Mouse (Mus musculus): Measurements from ENCODE around the gene Nefh. TPM values are rescaled to one million over a fixed set of nuclear protein-coding genes. Genes with fewer than 3 reads are reported as not detected.

Nefh gene
- polyA plus RNA-seq, 1 experiment from 2014 or later, result 1.9 TPM

GRCm38 (mm10) chr11:4946947-4947812 is 684 bp downstream of the Nefh start:
- H3K4me3 ChIP-seq (ENCODE audit: low read depth, low read length), result peak overlapping the region; percentile 50
- peaks cover 12% of the 10 kb centered on the region for H3K4me1 ChIP-seq (ENCODE audit: control insufficient read depth, insufficient read depth, low read length)
- peak; percentile 74 for ATAC-seq (ENCODE audit: insufficient read depth, low FRiP score, low TSS enrichment)
- DNase-seq (ENCODE audit: low spot score), result peak; percentile 78
- peak overlapping the region; percentile 79 for H3K4me2 ChIP-seq (ENCODE audit: low read depth)
- H3K27ac ChIP-seq (ENCODE audit: low read depth, low read length), result peak overlapping the region; percentile 53; the same call in 1 of the 2 replicates
- under 1% methylated on average over 116 of the region's 120 CpGs for WGBS
- H3K27me3 ChIP-seq (ENCODE audit: control insufficient read depth, insufficient read depth, low read length), result peaks cover 65% of the 10 kb centered on the region
- no peaks in the 10 kb centered on the region for H3K9me3 ChIP-seq (ENCODE audit: control insufficient read depth, low read length)
- peak overlapping the region; percentile 49 for H3K9ac ChIP-seq (ENCODE audit: low read length)
- H3K36me3 ChIP-seq (ENCODE audit: control insufficient read depth, insufficient read depth, low read length), result no peaks in the 10 kb centered on the region

- WGBS, result 40% methylated on average over 13 of the region's 13 CpGs
- Histone ChIP-seq H3K9ac (ENCODE audit: low read length) (no peak overlapping the region), H3K4me3 (ENCODE audit: low read depth, low read length) (peak overlapping the region; percentile 50), H3K4me2 (ENCODE audit: low read depth) (peak overlapping the region; percentile 79), H3K27me3 (ENCODE audit: control insufficient read depth, insufficient read depth, low read length) (peaks cover 62% of the 10 kb centered on the region), H3K4me1 (ENCODE audit: control insufficient read depth, insufficient read depth, low read length) (peaks cover 12% of the 10 kb centered on the region), H3K9me3 (ENCODE audit: control insufficient read depth, low read length) (no peaks in the 10 kb centered on the region), H3K36me3 (ENCODE audit: control insufficient read depth, insufficient read depth, low read length) (no peaks in the 10 kb centered on the region), H3K27ac (ENCODE audit: low read depth, low read length) (no peak overlapping the region)
- DNase-seq (ENCODE audit: low spot score) (no peak), ATAC-seq (ENCODE audit: insufficient read depth, low FRiP score, low TSS enrichment) (no peak)
These were observed 1.3 kb downstream of the Nefh start for GRCm38 (mm10) chr11:4946530-4946929.

GRCm38 (mm10) chr11:4936243-4936642 is 11.6 kb downstream of the Nefh start:
- Histone ChIP-seq H3K9ac (ENCODE audit: low read length) (no peak overlapping the region), H3K27ac (ENCODE audit: low read depth, low read length) (no peak overlapping the region), H3K27me3 (ENCODE audit: control insufficient read depth, insufficient read depth, low read length) (no peaks in the 10 kb centered on the region), H3K4me3 (ENCODE audit: low read depth, low read length) (no peak overlapping the region), H3K36me3 (ENCODE audit: control insufficient read depth, insufficient read depth, low read length) (no peaks in the 10 kb centered on the region), H3K4me1 (ENCODE audit: control insufficient read depth, insufficient read depth, low read length) (no peaks in the 10 kb centered on the region), H3K4me2 (ENCODE audit: low read depth) (no peak overlapping the region), H3K9me3 (ENCODE audit: control insufficient read depth, low read length) (no peaks in the 10 kb centered on the region)
- DNase-seq (ENCODE audit: low spot score), result no peak
- 87% methylated on average over 5 of the region's 5 CpGs for WGBS
- no peak for ATAC-seq (ENCODE audit: insufficient read depth, low FRiP score, low TSS enrichment)

- WGBS, result 88% methylated on average over 1 of the region's 1 CpGs
- H3K36me3 ChIP-seq (ENCODE audit: control insufficient read depth, insufficient read depth, low read length), result peaks cover 14% of the 10 kb centered on the region
These were observed 16.8 kb downstream of the Nefh start for GRCm38 (mm10) chr11:4931009-4931601.

GRCm38 (mm10) chr11:4927224-4927623 is 20.6 kb downstream of the Nefh start:
- H3K27me3 ChIP-seq (ENCODE audit: control insufficient read depth, insufficient read depth, low read length), result no peaks in the 10 kb centered on the region
- H3K4me1 ChIP-seq (ENCODE audit: control insufficient read depth, insufficient read depth, low read length), result no peaks in the 10 kb centered on the region
- H3K9me3 ChIP-seq (ENCODE audit: control insufficient read depth, low read length), result no peaks in the 10 kb centered on the region
- no peak overlapping the region for H3K4me2 ChIP-seq (ENCODE audit: low read depth)
- H3K4me3 ChIP-seq (ENCODE audit: low read depth, low read length), result no peak overlapping the region
- ATAC-seq (ENCODE audit: insufficient read depth, low FRiP score, low TSS enrichment) (no peak), DNase-seq (ENCODE audit: low spot score) (no peak)
- peaks cover 28% of the 10 kb centered on the region for H3K36me3 ChIP-seq (ENCODE audit: control insufficient read depth, insufficient read depth, low read length)
- H3K27ac ChIP-seq (ENCODE audit: low read depth, low read length), result no peak overlapping the region
- H3K9ac ChIP-seq (ENCODE audit: low read length), result no peak overlapping the region
- WGBS, result 82% methylated on average over 3 of the region's 3 CpGs

More at GRCm38 (mm10) chr11:4931009-4931601, 16.8 kb downstream of the Nefh start:
- Histone ChIP-seq H3K27ac (ENCODE audit: low read depth, low read length) (no peak overlapping the region), H3K9ac (ENCODE audit: low read length) (no peak overlapping the region), H3K9me3 (ENCODE audit: control insufficient read depth, low read length) (no peaks in the 10 kb centered on the region), H3K4me3 (ENCODE audit: low read depth, low read length) (no peak overlapping the region), H3K27me3 (ENCODE audit: control insufficient read depth, insufficient read depth, low read length) (no peaks in the 10 kb centered on the region), H3K4me2 (ENCODE audit: low read depth) (no peak overlapping the region), H3K4me1 (ENCODE audit: control insufficient read depth, insufficient read depth, low read length) (no peaks in the 10 kb centered on the region)
- DNase-seq (ENCODE audit: low spot score) (no peak), ATAC-seq (ENCODE audit: insufficient read depth, low FRiP score, low TSS enrichment) (no peak)

GRCm38 (mm10) chr11:4921751-4922150 is 26.1 kb downstream of the Nefh start:
- no peaks in the 10 kb centered on the region for H3K9me3 ChIP-seq (ENCODE audit: control insufficient read depth, low read length)
- no peaks in the 10 kb centered on the region for H3K27me3 ChIP-seq (ENCODE audit: control insufficient read depth, insufficient read depth, low read length)
- ATAC-seq (ENCODE audit: insufficient read depth, low FRiP score, low TSS enrichment) (no peak), DNase-seq (ENCODE audit: low spot score) (no peak)
- H3K4me3 ChIP-seq (ENCODE audit: low read depth, low read length), result no peak overlapping the region
- H3K4me1 ChIP-seq (ENCODE audit: control insufficient read depth, insufficient read depth, low read length), result no peaks in the 10 kb centered on the region
- WGBS, result 90% methylated on average over 7 of the region's 7 CpGs
- H3K9ac ChIP-seq (ENCODE audit: low read length), result no peak overlapping the region
- peaks cover 24% of the 10 kb centered on the region for H3K36me3 ChIP-seq (ENCODE audit: control insufficient read depth, insufficient read depth, low read length)
- no peak overlapping the region for H3K27ac ChIP-seq (ENCODE audit: low read depth, low read length)
- H3K4me2 ChIP-seq (ENCODE audit: low read depth), result no peak overlapping the region

GRCm38 (mm10) chr11:4921281-4921680 is 26.6 kb downstream of the Nefh start:
- DNase-seq (ENCODE audit: low spot score) (no peak), ATAC-seq (ENCODE audit: insufficient read depth, low FRiP score, low TSS enrichment) (no peak)
- H3K4me1 ChIP-seq (ENCODE audit: control insufficient read depth, insufficient read depth, low read length), result no peaks in the 10 kb centered on the region
- H3K9ac ChIP-seq (ENCODE audit: low read length), result no peak overlapping the region
- H3K27ac ChIP-seq (ENCODE audit: low read depth, low read length), result no peak overlapping the region
- no peak overlapping the region for H3K4me3 ChIP-seq (ENCODE audit: low read depth, low read length)
- WGBS, result 95% methylated on average over 2 of the region's 2 CpGs
- H3K4me2 ChIP-seq (ENCODE audit: low read depth), result no peak overlapping the region
- no peaks in the 10 kb centered on the region for H3K9me3 ChIP-seq (ENCODE audit: control insufficient read depth, low read length)
- H3K27me3 ChIP-seq (ENCODE audit: control insufficient read depth, insufficient read depth, low read length), result no peaks in the 10 kb centered on the region
- H3K36me3 ChIP-seq (ENCODE audit: control insufficient read depth, insufficient read depth, low read length), result peaks cover 24% of the 10 kb centered on the region

- Histone ChIP-seq H3K4me1 (ENCODE audit: control insufficient read depth, insufficient read depth, low read length) (no peaks in the 10 kb centered on the region), H3K27ac (ENCODE audit: low read depth, low read length) (no peak overlapping the region), H3K27me3 (ENCODE audit: control insufficient read depth, insufficient read depth, low read length) (no peaks in the 10 kb centered on the region), H3K9ac (ENCODE audit: low read length) (no peak overlapping the region), H3K36me3 (ENCODE audit: control insufficient read depth, insufficient read depth, low read length) (peaks cover 25% of the 10 kb centered on the region), H3K9me3 (ENCODE audit: control insufficient read depth, low read length) (no peaks in the 10 kb centered on the region), H3K4me3 (ENCODE audit: low read depth, low read length) (no peak overlapping the region), H3K4me2 (ENCODE audit: low read depth) (no peak overlapping the region)
- WGBS, result 40% methylated on average over 1 of the region's 1 CpGs
- DNase-seq (ENCODE audit: low spot score) (peak; percentile 60), ATAC-seq (ENCODE audit: insufficient read depth, low FRiP score, low TSS enrichment) (no peak)
These were observed 31.8 kb downstream of the Nefh start for GRCm38 (mm10) chr11:4916068-4916467.

- no peaks in the 10 kb centered on the region for H3K9me3 ChIP-seq (ENCODE audit: control insufficient read depth, low read length)
- H3K4me2 ChIP-seq (ENCODE audit: low read depth), result no peak overlapping the region
- no peaks in the 10 kb centered on the region for H3K4me1 ChIP-seq (ENCODE audit: control insufficient read depth, insufficient read depth, low read length)
- ATAC-seq (ENCODE audit: insufficient read depth, low FRiP score, low TSS enrichment), result no peak
- H3K27ac ChIP-seq (ENCODE audit: low read depth, low read length), result no peak overlapping the region
- no peaks in the 10 kb centered on the region for H3K27me3 ChIP-seq (ENCODE audit: control insufficient read depth, insufficient read depth, low read length)
- peaks cover 11% of the 10 kb centered on the region for H3K36me3 ChIP-seq (ENCODE audit: control insufficient read depth, insufficient read depth, low read length)
- no peak for DNase-seq (ENCODE audit: low spot score)
- no peak overlapping the region for H3K4me3 ChIP-seq (ENCODE audit: low read depth, low read length)
- H3K9ac ChIP-seq (ENCODE audit: low read length), result no peak overlapping the region
- 92% methylated on average over 6 of the region's 6 CpGs for WGBS
These were observed 41.6 kb downstream of the Nefh start for GRCm38 (mm10) chr11:4906231-4906630.

Data from neural tube, embryonic 11.5 days (tissue).